Mouse (Mus musculus) kidney, postnatal 0 days (tissue): ENCODE data around the gene Cntnap5c. TPM values are rescaled to one million over a fixed set of nuclear protein-coding genes. Genes with fewer than 3 reads are reported as not detected.

Experiments
- ATAC-seq: fragments of 200-750 bp; cut with Nextera tagmentation; replicated peaks from 2 replicates; pipeline ENCODE4 v1.8.0; 2017; ENCODE audit warnings: low read depth, moderate number of reproducible peaks, moderate TSS enrichment, moderate library complexity; ENCODE audit not compliant: low FRiP score
- DNase-seq: peaks from one replicate; pipeline ENCODE4 v3.0.0-alpha.2; 2016; ENCODE audit warnings: low spot score
- H3K27ac ChIP-seq: fragments of 300-500 bp; sonication (generic); 2 replicates; pipeline ENCODE4 v1.5.1; 2014; ENCODE audit warnings: mild to moderate bottlenecking
- H3K27me3 ChIP-seq: fragments of 300-500 bp; sonication (generic); 2 replicates; pipeline ENCODE4 v1.6.1; 2014; ENCODE audit warnings: low read length, mixed read lengths; ENCODE audit not compliant: insufficient read depth
- H3K36me3 ChIP-seq: fragments of 300-500 bp; sonication (generic); 2 replicates; pipeline ENCODE4 v1.6.1; 2014; ENCODE audit warnings: low read length, mixed read lengths; ENCODE audit not compliant: insufficient read depth
- H3K4me1 ChIP-seq: fragments of 300-500 bp; sonication (generic); replicated peaks from 2 replicates; pipeline ENCODE4 v1.6.1; 2014; ENCODE audit warnings: antibody characterized with exemption, low read length, mixed read lengths; ENCODE audit not compliant: insufficient read depth
- H3K4me2 ChIP-seq: fragments of 300-500 bp; sonication (generic); 2 replicates; pipeline ENCODE4 v1.6.1; 2014; ENCODE audit warnings: mild to moderate bottlenecking, low read length, moderate library complexity, mixed read lengths
- H3K4me3 ChIP-seq: fragments of 300-500 bp; sonication (generic); replicated peaks from 2 replicates; pipeline ENCODE4 v1.5.1; 2014; ENCODE audit warnings: low read depth, low read length
- H3K9ac ChIP-seq: fragments of 300-500 bp; sonication (generic); 2 replicates; pipeline ENCODE4 v1.6.1; 2014; ENCODE audit warnings: low read depth, low read length
- H3K9me3 ChIP-seq: fragments of 300-500 bp; sonication (generic); replicated peaks from 2 replicates; pipeline ENCODE4 v1.6.1; 2016; ENCODE audit warnings: low read length, inconsistent platforms, mixed read lengths
- CTCF ChIP-seq: IDR thresholded peaks from 2 replicates; pipeline ENCODE4 v1.5.1; 2016; ENCODE audit warnings: antibody characterized with exemption, low read depth, mild to moderate bottlenecking, moderate library complexity
- WGBS: fragments of 180-500 bp; shearing (Covaris S2); extraction: QIAGEN DNeasy Blood & Tissue Kit; methylation state at CpG from one replicate; pipeline ENCODE4 v1.1.7; 2014; 5-methylcytosine and 5-hydroxymethylcytosine counted together
- polyA plus RNA-seq: library from polyadenylated mRNA; unstranded; fragments of >200 nt; fragmentation: Nextera tagmentation; extraction: Ambion mirVana; gene quantifications from 2 replicates; pipeline ENCODE4 v1.2.1, GENCODE M21; 2015

Cntnap5c gene
- polyA plus RNA-seq, 1 experiment from 2014 or later, result not detected

GRCm38 (mm10) chr17:58104505-58104904 is 335.1 kb downstream of the Cntnap5c start:
- no peak overlapping the region for H3K9ac ChIP-seq
- ATAC-seq (no peak), DNase-seq (no peak)
- H3K36me3 ChIP-seq, result no peaks in the 10 kb centered on the region
- no peak for TF ChIP-seq CTCF
- H3K4me2 ChIP-seq, result no peak overlapping the region
- H3K9me3 ChIP-seq, result no peaks in the 10 kb centered on the region
- H3K4me1 ChIP-seq, result no peaks in the 10 kb centered on the region
- no peaks in the 10 kb centered on the region for H3K27me3 ChIP-seq
- H3K4me3 ChIP-seq, result no peak overlapping the region
- 74% methylated on average over 2 of the region's 2 CpGs for WGBS
- H3K27ac ChIP-seq, result no peak overlapping the region

DNA sequence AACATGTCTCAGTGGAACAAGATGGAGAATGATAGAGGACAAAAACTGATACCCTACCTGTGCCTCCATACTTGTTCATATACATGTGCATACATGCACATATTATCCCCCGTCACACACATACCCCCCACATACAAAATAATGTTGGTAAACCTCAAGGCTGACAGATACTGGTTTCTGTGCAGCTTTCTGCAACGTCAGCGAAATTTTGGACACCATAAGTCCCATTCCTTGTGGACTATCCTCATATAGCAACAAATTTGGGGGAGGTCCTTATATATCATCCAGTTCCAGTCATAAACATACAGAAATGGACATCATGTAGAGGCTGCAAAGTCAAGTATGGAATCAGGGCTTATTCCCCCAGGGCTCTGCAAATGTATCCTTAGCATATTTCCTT is 338.5 kb downstream of the Cntnap5c start:
- no peak overlapping the region for H3K27ac ChIP-seq
- H3K9ac ChIP-seq, result no peak overlapping the region
- ATAC-seq (no peak), DNase-seq (no peak)
- H3K9me3 ChIP-seq, result no peaks in the 10 kb centered on the region
- no peak overlapping the region for H3K4me3 ChIP-seq
- no peak overlapping the region for H3K4me2 ChIP-seq
- no peaks in the 10 kb centered on the region for H3K36me3 ChIP-seq
- H3K27me3 ChIP-seq, result no peaks in the 10 kb centered on the region
- WGBS, result 86% methylated on average over 3 of the region's 3 CpGs
- no peaks in the 10 kb centered on the region for H3K4me1 ChIP-seq
- TF ChIP-seq CTCF, result no peak

DNA sequence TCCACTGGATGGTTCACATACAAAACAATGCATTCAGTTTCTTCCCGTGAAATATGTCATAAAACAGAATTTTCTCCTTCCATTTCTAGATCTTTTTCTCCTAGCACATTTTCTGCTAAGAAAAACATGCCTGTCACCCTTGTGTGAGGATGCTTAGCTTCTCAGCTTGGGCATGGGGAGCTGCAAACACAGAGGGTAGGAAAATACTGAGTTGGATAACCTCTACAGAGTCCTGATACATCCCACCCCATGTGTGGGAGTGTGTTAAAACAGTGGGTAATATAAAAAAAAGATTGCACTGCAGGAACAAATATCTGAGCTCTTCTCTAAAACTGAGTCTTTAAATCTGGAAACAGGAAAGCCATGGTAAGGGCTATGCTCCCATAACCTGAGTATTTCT is 339.0 kb downstream of the Cntnap5c start:
- WGBS, result 50% methylated on average over 1 of the region's 1 CpGs
- Histone ChIP-seq H3K4me1 (no peaks in the 10 kb centered on the region), H3K9me3 (no peaks in the 10 kb centered on the region), H3K27me3 (no peaks in the 10 kb centered on the region), H3K36me3 (no peaks in the 10 kb centered on the region), H3K9ac (no peak overlapping the region), H3K4me3 (no peak overlapping the region), H3K4me2 (no peak overlapping the region), H3K27ac (no peak overlapping the region)
- no peak for ATAC-seq
- no peak for DNase-seq
- TF ChIP-seq CTCF, result no peak

DNA sequence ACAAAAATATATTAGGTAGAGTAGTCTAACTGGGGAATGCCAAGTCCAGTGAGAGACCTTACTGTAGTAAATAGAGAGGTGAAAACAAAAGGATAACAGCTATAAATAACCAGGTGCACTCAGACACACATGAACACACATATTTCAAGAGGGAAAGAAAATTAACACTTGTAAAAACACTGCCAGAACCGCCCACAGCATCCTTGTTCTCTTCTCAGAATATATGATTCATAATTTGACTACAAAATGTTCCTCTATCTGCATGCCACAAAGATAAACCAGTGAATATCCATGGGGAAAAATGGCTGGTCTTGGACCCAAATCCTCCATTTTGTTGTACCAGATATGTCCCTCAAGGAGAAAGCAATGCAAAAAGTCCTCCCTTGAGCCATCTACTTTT is 417.8 kb downstream of the Cntnap5c start:
- 70% methylated on average over 1 of the region's 1 CpGs for WGBS
- TF ChIP-seq CTCF, result no peak

DNA sequence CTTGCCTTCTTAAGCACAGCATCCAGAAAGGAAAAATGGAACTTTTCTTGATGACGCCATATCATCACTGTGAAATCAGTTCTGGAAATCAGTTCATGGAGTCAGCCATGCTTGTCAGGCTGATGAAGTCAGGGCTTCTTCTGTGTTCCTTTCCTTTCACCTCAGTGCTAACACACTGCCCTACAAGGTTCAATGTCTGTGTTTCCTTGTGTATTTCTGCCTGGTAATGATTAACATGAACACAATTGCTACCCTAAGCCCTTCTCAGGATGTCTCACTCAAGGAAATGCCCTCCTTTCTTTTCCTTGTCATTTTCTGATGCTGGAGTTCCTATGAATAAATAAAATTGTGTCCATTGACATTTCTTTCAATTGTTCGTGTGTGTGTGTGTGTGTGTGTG is 431.8 kb downstream of the Cntnap5c start:
- no peak overlapping the region for H3K4me2 ChIP-seq
- H3K36me3 ChIP-seq, result no peaks in the 10 kb centered on the region
- no peak for ATAC-seq
- no peaks in the 10 kb centered on the region for H3K4me1 ChIP-seq
- TF ChIP-seq CTCF, result no peak
- no peaks in the 10 kb centered on the region for H3K27me3 ChIP-seq
- 85% methylated on average over 2 of the region's 2 CpGs for WGBS
- DNase-seq, result no peak
- no peak overlapping the region for H3K4me3 ChIP-seq
- no peaks in the 10 kb centered on the region for H3K9me3 ChIP-seq
- no peak overlapping the region for H3K27ac ChIP-seq
- H3K9ac ChIP-seq, result no peak overlapping the region

More for the DNA sequence above, 417.8 kb downstream of the Cntnap5c start:
- Histone ChIP-seq H3K27me3 (no peaks in the 10 kb centered on the region), H3K4me1 (no peaks in the 10 kb centered on the region), H3K27ac (no peak overlapping the region), H3K9ac (no peak overlapping the region), H3K36me3 (no peaks in the 10 kb centered on the region), H3K9me3 (no peaks in the 10 kb centered on the region), H3K4me3 (no peak overlapping the region), H3K4me2 (no peak overlapping the region)
- ATAC-seq (no peak), DNase-seq (no peak)

DNA sequence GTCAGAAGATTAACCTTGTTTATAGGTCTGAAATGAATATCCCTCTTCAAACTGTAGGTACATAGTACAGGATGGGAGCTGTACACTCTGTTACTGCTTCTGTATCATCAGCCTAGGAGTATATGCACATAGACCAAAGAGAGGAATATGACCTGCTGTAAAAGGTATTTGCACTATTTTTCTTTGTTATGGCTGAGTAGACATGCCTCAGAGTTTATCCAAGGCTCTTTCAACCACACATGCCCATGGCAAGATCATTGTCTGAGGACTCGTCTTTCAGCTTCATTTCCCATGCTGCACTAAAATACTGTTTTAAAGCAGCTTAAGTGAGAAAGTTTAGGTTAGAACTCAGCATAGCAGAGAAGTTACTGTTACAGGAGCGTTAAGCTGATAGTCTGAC is 498.7 kb downstream of the Cntnap5c start:
- H3K9me3 ChIP-seq, result no peaks in the 10 kb centered on the region
- DNase-seq (no peak), ATAC-seq (no peak)
- H3K4me3 ChIP-seq, result no peak overlapping the region
- no peak overlapping the region for H3K9ac ChIP-seq
- no peak overlapping the region for H3K4me2 ChIP-seq
- H3K4me1 ChIP-seq, result no peaks in the 10 kb centered on the region
- no peak for TF ChIP-seq CTCF
- H3K36me3 ChIP-seq, result no peaks in the 10 kb centered on the region
- no peak overlapping the region for H3K27ac ChIP-seq
- no peaks in the 10 kb centered on the region for H3K27me3 ChIP-seq
- 37% methylated on average over 2 of the region's 2 CpGs for WGBS

DNA sequence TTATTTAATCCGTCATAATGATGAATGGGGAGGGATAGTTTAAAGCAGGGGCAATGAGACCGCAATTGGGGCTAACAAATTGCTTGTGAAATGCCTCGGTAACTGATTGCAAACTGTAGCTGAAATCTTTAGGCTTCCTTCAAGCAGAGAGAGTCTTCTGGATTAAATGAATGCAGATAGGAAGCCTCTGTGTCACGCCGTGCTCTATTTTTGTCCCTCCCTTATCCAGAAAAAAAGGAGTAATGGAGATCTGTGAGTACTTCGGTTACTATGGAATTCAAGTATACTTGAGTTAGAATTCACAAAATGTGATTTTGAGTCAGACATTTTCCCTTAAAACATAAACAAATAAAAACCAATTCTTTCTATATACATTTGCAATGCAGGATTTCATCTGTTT is 581.9 kb downstream of the Cntnap5c start:
- H3K36me3 ChIP-seq, result no peaks in the 10 kb centered on the region
- 83% methylated on average over 6 of the region's 6 CpGs for WGBS
- TF ChIP-seq CTCF, result no peak
- no peak for ATAC-seq
- H3K4me3 ChIP-seq, result no peak overlapping the region
- no peaks in the 10 kb centered on the region for H3K4me1 ChIP-seq
- no peak overlapping the region for H3K9ac ChIP-seq
- H3K4me2 ChIP-seq, result no peak overlapping the region
- no peaks in the 10 kb centered on the region for H3K9me3 ChIP-seq
- H3K27me3 ChIP-seq, result no peaks in the 10 kb centered on the region
- H3K27ac ChIP-seq, result no peak overlapping the region
- no peak for DNase-seq
